Mouse (Mus musculus) frontal cortex, adult 2 months (tissue): ENCODE data around the gene C87436. TPM values are rescaled to one million over a fixed set of nuclear protein-coding genes. Genes with fewer than 3 reads are reported as not detected.

Experiments used
- DNase-seq, 2 experiments: peaks; one replicate each; pipeline ENCODE4 v3.0.0; 2022; ENCODE audit warnings: low spot score in 1 of 2; ENCODE audit errors: extremely low spot score in 1 of 2
- polyA plus RNA-seq: library from polyadenylated mRNA; depleted of rRNA; stranded (reverse); fragments of >200 nt; gene quantifications from 2 replicates; pipeline ENCODE4 v1.2.3, GENCODE M21; 2012; rRNA removed

Gene C87436
- polyA plus RNA-seq, 1 experiment = 19.1 TPM

- DNase-seq = no peak
Observed at GRCm38 (mm10) chr6:86507116-86507515, 68.9 kb downstream of the C87436 start.

GRCm38 (mm10) chr6:86508736-86509135 lies 70.6 kb downstream of the C87436 start:
- DNase-seq = no peak

GRCm38 (mm10) chr6:86509194-86509865 lies 71.2 kb downstream of the C87436 start:
- no peak for DNase-seq

- no peak for DNase-seq
Observed at GRCm38 (mm10) chr6:86509866-86510200, 71.7 kb downstream of the C87436 start.

GRCm38 (mm10) chr6:86510979-86511378 lies 72.8 kb downstream of the C87436 start:
- no peak for DNase-seq

- no peak for DNase-seq
Observed at GRCm38 (mm10) chr6:86513296-86513695, 75.1 kb downstream of the C87436 start.

GRCm38 (mm10) chr6:86516021-86516420 lies 77.8 kb downstream of the C87436 start:
- peak in 1 of 2 experiments; percentile 9 for DNase-seq

- no peak for DNase-seq
Observed at GRCm38 (mm10) chr6:86519767-86520345, 81.7 kb downstream of the C87436 start.

- no peak for DNase-seq
Observed at GRCm38 (mm10) chr6:86522001-86522911, 84.1 kb downstream of the C87436 start.

Other genes with a start within 250 kb of the C87436 start
- 19.4 and 20.2 TPM in 2 replicates for gene Tgfa, start 243.2 kb upstream of the C87436 start, polyA plus RNA-seq
- gene Fam136a, start 72.7 kb upstream of the C87436 start, polyA plus RNA-seq = 25.9 and 33.8 TPM in 2 replicates
- gene Snrpg, start 67.1 kb upstream of the C87436 start, polyA plus RNA-seq = 62.4 and 65.0 TPM in 2 replicates
- gene Pcyox1, start 41.2 kb upstream of the C87436 start, polyA plus RNA-seq = 57.1 and 69.2 TPM in 2 replicates
- gene Tia1, start 34.2 kb upstream of the C87436 start, polyA plus RNA-seq = 163 and 204 TPM in 2 replicates
- 0.82 and 1.1 TPM in 2 replicates for gene Gm44790, start 11.7 kb upstream of the C87436 start, polyA plus RNA-seq
- gene Pcbp1, start 87.9 kb downstream of the C87436 start, polyA plus RNA-seq = 169 and 180 TPM in 2 replicates
- gene Asprv1, start 189.8 kb downstream of the C87436 start, polyA plus RNA-seq = 2.9 and 3.4 TPM in 2 replicates
- gene Mxd1, start 230.8 kb downstream of the C87436 start, polyA plus RNA-seq = 20.0 and 20.5 TPM in 2 replicates
- gene Snrnp27, start 246.1 kb downstream of the C87436 start, polyA plus RNA-seq = 53.1 and 53.3 TPM in 2 replicates